Mouse (Mus musculus): Measurements from ENCODE around the gene Doc2a.

GRCm38 (mm10) chr7:126847116-126847420, at the start of gene Doc2a:
- TF ChIP-seq CTCF (IDR thresholded peaks at IDR 0.05; ENCODE audit: borderline replicate concordance, extremely low read depth, insufficient read depth, insufficient read length) (no peak), POLR2A (IDR thresholded peaks at IDR 0.05; ENCODE audit: borderline replicate concordance, extremely low read depth, insufficient read depth, insufficient read length, poor library complexity, severe bottlenecking) (no peak)

All from brain, embryonic 14.5 days (tissue).